Mouse (Mus musculus) layer of hippocampus, postnatal 10 days (tissue): ENCODE results near the gene Adh7. TPM values are rescaled to one million over a fixed set of nuclear protein-coding genes. Genes with fewer than 3 reads are reported as not detected.
A peak's percentile ranks its signal among the peaks of the same experiment; 100 is the strongest.

Source experiments
- DNase-seq, 2 experiments: peaks; one replicate each; pipeline ENCODE4 v3.0.0; 2021; ENCODE audit warnings: low spot score in 2 of 2
- long read RNA-seq: library from polyadenylated mRNA; stranded (forward); transcript quantifications from one replicate; pipeline ENCODE4 v2.0.0, GENCODE M21; 2023
- total RNA-seq, 2 experiments: library from RNA; stranded (reverse); gene quantifications; 2 replicates each; pipeline ENCODE4 v1.2.3; 2021

Adh7 gene
- under 1 TPM; 0.21 to 0.47 TPM for total RNA-seq
- long read RNA-seq, result 0 reads

DNA sequence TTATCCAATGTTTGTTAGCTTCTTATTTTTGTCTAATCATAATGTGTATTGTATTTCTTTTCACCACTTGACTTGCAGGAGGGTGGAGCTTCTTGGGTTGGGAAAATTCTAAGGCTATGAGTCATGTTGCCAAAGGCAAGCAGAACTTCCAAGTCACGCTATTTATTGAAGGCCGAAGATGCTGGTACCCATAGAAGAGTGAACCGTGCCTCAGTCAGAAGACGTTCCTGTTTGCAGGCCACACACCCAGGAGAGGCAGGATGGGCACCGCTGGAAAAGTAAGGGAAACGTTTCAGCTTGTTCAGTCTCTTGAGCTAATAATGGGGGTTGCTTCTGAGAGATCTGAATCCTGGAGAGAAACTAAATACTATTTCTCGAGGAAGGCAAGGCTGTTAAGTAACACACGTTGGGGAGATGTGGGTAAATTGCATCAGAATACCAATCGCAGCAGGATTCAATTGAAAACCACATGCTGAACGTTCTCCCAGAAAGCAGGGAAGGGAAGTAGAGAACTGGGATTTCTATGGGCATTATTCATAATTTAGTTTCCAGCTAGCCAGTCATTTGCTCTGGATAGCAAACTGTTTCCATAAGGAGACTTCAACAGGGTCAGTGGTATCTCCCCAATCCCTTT, at the start of gene Adh7:
TSS of gene Adh7 (plus strand) at position 130 of the 634 bp plus-strand sequence.
- no peak for DNase-seq

DNA sequence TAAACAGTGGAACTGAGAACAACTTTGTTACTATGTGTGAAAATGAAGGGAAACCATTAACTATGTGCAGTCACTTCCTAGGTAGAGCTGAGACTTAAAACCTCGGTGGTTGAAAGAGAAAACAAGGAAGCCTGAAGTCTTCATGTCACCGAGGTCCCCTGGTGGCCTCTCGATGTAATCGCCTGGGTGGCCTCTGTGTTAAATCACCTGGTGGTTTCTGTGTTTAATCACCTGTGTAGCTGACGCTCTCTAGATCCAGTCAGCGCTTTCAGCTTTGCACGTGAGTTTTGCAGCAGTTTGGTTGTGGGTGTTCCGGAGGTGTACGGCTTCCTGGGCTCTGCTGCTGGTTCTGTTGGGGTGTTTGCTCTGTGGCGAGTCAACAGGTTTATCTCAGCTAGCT, 44.3 kb upstream of the Adh7 start:
- DNase-seq, result no peak

DNA sequence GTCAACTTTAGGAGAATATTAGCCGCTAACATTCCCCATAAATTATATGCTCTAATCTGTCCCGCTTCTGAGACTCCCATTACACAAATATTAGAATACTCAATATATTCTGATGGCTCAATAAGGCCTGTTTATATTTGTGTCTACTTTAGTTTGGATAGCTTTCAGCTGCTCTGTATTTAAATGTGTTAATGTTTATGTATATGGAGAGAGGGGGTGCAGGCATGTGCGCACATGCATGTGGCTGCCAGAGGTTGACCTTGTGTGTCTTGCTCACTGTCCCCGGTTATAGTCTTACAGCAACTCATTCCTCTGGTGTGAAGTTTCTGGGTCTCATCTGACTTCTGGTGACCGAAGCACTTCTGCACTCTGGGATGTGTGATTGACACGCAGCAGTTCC, 42.0 kb upstream of the Adh7 start:
- no peak for DNase-seq

DNA sequence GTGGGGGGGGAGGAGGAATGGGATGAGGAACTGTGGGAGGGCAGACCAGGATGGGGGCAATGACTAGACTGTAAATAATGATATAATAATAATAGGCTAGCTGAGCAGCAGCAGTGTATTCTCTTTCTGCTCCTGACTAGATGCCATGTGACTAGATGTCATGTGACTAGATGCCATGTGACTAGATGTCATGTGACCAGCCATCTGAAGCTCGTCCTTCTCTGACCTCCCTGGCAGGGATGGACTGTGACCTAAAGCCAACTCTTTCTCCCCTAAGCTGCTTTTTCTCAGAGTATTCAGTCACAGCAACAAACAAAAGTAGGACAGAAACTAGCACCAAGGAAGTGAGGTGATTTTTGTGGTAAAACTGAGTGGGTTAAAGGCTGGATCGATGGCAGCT, 35.5 kb upstream of the Adh7 start:
- no peak for DNase-seq

DNA sequence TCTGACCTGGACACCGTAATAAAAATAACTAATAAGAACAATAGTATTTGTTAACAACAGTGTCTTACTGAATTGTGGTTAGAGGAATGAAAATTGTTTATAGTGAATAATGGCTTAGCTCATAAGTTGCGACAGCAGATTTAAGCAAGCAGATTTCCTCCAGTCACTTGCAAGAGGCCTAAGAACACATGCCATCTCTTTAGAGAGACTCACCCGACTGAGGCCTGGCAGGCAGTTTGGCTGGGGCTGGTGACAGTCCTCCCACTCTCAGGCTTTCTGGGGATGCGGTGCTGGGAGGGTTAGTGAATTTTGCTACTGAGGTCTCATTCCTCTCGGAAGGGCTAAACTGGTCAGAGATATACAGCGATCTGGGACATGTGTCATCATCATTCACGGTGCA, 34.2 kb upstream of the Adh7 start:
- DNase-seq, result no peak

DNA sequence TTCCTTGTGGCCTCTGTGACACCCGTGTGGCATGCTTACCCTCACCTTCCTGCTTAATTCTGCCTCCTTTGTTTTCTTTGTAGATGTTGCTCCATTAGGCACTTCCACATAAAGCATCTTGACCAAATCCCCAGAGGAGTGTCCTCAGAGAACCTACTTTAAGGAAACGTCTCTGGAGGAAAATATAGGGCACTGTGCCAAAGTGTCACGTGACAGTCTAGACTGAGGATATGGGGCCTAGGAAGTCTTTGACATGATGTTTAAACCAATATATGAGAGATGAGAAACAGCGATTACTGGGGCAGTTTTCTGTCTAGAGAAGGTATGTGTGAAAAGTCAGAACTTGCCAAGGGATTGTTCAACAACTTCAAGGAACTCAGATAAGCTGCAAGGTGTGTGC, 32.3 kb upstream of the Adh7 start:
- no peak for DNase-seq

DNA sequence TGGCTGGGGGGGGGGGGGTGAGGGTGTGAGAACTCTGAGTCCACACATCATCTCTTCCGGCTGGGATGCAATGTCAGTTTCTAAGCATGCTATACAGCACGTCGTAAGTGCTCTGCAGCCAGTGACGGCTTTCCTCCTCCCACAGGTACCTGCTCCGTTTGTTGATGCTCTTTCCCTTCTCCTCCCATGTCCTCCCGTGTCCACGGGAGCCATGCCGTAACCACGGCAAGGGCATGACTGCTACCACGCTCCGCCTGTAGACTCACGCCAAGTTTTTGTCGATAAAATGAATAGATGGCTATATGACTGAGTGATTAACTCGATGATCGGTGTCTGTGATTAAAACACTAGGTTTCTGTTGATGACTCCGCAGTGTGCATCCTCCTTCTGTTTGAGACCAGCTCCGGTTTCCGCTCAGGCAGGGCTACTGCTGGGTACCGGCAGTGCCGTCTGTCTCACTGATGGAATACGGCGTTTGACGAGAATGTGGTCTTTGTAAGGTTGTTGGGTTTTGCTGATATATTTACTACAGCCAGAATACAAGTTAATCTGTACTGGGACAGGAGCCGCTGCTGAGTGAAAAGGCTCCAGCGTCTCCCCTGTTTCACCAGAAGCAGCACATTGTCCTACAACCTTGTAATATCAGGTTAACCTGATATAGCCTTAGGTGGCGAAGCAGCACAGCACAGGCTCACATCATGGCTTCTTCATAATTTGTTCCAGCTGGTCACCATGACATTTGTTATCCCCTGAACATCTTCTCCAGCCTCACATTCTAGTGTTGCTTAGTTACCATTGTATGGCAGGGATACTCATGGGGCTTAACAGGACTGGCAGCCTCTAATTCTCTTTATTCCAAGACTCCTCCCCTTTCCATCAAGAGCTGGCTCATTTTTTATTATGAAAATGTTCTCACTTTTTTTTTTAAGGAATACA, 31.3 kb upstream of the Adh7 start:
- DNase-seq, result no peak

DNA sequence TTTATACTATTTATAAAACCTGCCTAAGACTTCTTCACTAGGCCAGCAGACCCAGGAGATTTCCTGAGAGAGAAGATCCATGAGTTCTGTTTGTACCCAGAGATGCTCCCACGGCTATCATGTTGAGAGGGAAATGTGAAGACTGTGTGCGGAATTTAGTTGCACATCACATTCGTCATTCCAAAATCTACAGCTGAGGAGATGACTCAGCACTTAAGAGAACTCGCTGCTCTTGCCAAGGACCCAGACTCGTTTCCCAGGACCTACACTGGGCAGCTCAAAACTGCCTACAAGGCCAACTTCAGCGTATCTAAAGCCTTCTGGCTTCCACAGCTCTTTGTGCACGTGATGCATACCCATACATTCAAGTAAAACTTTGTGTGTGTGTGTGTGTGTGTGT, 25.3 kb upstream of the Adh7 start:
- no peak for DNase-seq

DNA sequence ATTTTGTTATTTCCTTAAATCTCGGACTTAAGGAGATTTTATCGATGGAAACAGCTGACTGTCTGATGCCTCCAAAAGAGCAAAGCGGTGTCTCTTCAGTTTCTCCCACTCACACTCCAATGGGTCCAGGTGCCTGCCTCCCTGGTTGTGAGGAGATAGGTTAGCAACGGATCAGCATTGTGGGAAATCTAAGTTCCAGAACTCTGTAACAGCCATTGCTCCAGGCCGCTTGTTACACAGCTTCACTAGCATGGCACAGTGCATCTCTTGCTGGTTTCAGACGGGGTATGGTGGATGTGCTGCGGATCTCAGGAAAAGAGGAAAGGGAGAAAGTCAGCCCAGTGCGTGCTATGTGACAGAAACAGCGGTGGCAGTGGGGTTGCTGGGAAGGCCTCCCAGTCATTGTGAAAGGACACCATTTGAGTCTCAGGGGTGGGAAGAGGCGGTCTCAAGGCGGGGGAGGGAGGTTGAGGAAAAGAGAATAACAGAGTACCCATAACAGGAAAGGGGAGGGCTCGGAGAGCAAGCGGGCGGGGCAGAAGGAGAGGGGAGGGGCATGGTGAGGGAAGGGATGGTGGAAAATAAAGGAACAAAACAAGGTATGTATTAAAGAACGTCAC, 23.8 kb upstream of the Adh7 start, which contains the start of gene 4930579F01Rik:
TSS of gene 4930579F01Rik (minus strand) at position 143 of the 620 bp plus-strand sequence.
- DNase-seq, result no peak

DNA sequence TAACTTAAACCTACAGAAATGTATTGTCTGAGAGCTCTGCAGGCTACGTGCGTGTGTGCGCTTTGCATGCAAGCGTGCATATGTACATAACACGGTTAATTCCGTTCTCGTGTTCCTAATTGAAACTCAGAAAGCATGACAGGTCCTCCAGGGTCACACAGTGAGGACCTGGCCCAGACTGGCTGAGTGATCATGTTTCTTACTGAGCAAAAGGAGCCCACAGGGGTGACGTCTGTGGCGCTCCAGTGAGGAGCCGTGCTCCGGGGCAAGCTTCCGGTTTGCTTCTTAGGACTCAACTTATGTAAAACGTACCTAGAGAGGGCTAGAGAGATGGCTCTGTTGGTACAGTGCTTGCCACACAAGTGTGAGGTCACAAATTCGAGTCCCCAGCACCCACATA, 20.5 kb upstream of the Adh7 start:
- DNase-seq, result no peak

DNA sequence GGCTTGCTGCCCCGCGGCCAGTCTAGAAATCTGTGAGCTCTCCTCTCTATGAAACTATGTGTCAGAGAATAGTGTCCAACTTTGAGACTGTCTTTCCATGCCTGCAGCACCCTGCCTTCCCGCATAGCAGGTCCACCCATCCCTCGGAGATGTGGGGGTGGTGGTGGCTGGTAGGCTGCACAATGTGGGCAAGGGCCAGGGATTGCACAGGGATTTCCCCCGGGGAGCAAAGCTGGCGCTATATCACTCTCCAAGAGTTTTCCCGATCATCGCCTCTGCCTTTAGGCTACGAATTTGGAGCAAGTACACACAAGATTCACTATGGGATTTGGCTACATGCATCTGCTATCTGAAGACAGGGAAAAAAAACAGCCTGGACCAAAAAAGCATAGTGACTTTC, 20.0 kb upstream of the Adh7 start:
- DNase-seq, result no peak

DNA sequence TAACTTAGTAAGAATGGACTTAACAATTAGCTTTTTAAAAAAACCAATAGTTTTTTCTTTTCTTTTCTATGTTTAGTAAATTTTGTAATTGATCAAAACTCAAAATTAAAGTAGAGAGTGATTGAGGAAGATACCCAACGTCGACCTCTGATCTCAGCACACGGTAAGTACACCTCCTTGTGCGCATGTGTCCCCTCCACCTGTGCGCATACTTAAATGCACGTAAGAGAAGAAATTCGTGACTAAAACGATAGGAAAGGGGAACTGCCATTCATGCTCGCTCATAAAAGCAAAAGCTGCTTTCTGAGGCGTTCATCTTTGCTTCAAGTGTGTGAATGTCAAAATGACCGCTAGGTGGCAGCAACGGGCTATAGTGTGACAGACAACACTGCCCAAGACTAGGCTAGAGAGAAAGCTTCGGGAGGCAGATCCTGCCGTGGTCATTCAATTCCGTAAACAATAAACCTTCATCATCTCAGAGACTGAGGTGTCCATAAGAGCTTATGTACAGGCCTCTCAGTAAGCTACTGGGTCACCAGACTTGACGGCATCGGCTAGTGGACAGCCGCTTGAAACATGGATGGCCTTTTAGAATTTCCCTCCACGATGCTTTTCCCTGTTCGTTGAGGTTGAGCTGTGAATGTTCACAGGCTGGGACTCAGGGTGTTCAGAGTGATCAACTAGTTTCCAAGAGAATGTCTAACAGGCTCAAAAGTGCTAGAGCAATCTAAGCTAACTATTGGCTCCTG, 19.4 kb upstream of the Adh7 start:
- peak; percentile 94 to 95 for DNase-seq

DNA sequence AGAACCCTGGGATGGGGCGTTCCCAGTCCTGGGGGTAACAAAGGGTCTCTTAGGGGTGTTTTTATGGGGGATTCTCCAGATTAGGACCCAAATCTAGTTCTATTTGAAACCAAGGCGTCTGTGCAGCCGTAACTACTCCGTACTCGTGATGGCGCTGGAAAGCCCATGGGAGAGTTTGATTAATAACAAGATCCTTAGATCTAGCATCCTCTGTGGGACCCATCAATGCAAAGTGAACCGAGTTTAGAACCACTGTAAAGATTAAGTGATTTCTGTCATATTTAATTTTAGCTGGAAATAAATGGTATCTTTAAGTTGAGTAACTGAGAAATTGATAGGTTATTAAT, 18.9 kb upstream of the Adh7 start:
- DNase-seq, result no peak

DNA sequence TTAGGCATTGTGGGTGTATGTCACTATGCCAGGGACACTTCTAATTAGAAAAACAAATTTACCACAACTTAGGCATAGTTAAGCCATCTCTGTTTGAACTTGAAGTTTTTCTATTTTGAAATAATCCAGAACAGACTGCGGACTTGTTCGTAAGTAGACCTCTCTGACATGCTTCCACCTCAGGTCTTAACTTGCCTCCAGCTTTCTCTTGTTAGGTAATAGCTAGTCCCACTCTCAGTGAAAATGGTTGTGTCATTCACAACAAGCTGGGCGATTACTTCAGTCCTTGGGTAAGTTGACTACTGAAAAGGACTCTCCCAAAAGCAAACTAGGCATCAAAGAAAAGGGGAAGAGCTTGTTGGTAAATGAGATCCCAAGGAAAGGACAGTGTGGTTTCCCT, 8.7 kb upstream of the Adh7 start:
- DNase-seq, result no peak

DNA sequence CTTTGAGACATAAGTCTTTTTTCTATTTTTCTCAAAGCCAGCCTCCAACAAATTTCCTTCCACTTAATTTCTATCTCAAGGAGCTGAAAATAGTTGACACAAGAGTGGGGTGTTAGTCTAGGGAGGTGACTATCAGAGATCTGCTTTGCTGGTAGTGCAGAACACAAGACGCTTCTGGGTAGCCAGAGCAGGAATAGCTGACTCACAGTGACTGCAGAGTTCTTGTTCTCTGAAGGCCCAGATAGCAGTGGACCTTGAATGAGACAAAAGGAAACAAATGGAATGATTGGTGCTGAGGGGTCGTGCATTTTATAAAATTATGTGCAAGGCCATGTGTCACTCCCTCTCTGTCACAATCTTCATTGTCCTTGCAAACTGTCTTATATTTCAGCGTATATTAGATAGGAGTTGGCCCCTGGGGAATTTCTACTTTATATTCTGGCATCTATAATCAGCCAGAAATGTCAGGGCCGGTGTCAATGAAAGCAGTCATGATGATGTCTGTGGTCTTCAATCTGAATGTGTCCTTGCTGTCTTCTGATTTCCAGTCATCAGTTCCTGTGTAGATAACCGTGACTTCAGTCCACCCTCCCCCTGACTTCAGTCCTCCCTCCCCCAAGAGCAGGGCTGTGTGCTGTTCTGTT, 7.0 kb upstream of the Adh7 start:
- DNase-seq, result no peak

DNA sequence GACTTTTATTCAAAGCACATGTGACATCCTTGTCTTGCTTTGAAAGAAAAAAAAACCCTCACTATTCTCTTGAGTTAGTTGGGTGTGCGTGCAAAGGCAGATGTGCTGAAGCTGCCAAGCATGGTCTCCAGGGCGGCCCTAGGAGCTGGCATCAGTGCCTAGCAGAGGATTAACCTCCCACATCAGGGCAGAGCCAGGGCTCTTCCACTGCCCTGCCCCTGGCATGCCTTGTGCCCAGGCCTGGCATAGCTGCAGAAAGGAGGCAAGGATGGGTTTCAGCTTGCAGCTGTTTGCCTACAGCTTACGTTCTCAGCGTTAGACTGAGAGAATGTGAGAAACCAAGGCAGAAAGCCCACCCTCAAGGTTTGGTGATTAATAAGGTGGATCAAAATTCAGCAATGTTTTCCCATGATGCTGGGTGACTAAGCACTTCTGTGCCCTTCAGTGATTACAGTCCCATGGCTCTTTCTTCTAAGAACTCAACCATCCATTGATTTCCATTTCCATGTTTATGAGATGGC, 5.1 kb upstream of the Adh7 start:
- no peak for DNase-seq

DNA sequence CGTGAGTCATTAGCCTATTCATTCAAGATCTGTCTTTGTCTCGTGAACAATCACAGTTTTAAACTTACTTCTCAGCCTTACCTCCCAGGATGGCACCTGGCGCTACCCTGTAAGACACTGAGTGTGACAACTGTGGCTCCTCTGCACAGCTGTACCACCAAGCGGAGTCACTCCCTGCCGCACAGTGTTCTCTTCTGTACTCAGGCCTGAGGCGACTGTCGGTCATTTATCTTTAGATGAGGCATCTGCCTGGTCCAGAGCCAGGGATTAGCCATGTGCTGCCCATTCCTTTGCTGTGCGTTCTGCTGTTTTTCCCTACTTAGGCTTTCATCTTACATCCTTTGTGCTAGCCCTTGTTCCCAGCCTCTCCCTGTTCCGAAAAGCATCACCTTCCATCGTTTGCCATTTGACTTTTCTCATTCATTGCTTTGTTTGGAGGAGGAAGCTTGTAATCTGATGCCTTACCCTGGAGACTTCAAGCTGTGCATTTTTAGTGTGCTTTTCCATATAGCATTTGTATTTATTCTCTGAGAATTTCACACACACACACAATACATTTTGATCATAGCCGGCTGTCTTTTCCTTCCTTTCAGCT, 2.1 kb upstream of the Adh7 start:
- DNase-seq, result no peak

DNA sequence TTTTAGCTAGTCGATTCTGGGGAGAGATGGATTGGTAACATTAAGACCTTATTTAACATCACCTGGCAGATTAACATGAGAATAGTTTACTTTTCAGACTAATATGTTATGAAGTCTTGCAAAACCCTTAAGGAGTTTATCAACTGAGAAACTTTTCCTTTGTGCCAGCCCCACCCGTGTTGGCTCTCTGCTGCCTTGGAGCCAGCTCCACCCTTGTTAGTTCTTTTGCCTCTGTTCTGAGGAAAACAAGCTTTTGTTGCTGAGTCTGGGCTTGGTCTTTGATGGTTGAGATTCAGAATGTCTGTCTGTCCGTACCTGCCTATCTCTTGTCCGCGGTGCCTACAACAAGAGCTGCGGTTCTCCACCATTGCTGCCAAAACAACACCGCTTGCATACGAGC, 1.5 kb upstream of the Adh7 start:
- no peak for DNase-seq

DNA sequence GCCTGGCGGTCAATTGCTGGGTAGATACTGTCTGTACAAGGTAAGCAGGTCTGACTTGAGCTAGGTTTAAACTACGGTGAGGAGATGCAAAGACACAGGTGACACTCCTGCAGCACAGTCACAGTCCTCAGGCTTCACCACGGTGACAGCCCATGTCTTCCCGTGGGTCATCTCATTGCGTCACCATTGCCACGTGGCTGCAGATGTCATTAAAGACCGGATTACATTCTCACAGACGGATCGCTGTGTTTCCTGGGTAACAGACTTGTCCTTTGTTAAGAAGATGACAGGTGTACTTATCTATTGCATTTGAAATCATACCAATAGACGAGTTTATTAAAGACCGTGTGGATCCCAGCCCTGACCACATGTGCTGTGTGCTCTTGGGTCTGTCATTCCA, 3.6 kb downstream of the Adh7 start:
- DNase-seq, result no peak

DNA sequence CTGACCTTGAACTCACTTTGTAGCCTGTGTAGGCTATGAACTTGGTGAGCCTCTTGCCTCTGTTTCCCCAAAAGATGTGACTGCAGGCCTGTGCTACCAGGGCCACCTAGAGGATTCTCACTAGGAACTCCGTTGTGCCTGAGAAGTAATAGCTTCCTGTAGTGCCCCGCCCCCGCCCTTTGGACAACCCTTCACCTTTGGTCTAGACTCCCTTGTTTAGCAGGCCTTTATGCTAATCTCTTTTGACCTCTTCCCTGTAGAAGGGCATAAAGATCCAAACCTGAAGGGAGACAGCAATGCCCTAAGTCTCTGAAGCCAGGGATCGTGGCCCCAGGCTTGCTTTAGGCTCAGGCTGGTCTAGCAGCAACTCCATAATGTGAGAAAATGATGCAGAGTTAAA, 5.0 kb downstream of the Adh7 start:
- no peak for DNase-seq
